Mouse (Mus musculus) megakaryocyte-erythroid progenitor cell, adult 5-6 weeks (primary cell): ENCODE data around the gene Snrnp40. TPM values are rescaled to one million over a fixed set of nuclear protein-coding genes. Genes with fewer than 3 reads are reported as not detected.

Experiments
- ATAC-seq: replicated peaks from 2 replicates; pipeline ENCODE4 v1.8.0; 2016; ENCODE audit warnings: mild to moderate bottlenecking, inconsistent platforms; ENCODE audit not compliant: severe bottlenecking, poor library complexity, low FRiP score, low TSS enrichment
- total RNA-seq, 2 experiments: library from RNA; stranded (forward) in 1 of 2; stranded (reverse) in 1 of 2; fragments of 200-1000, 215-1000 nt in 1 of 2; fragments of >200 nt in 1 of 2; fragmentation: Nextera tagmentation in 1 of 2; gene quantifications; 2 replicates each; pipeline ENCODE4 v1.2.3; 2014 to 2017

The Snrnp40 gene
- total RNA-seq (2014; fragmentation: Nextera tagmentation) (96.3 and 106 TPM in 2 replicates), total RNA-seq (2017) (83.7 and 96.3 TPM in 2 replicates)

DNA sequence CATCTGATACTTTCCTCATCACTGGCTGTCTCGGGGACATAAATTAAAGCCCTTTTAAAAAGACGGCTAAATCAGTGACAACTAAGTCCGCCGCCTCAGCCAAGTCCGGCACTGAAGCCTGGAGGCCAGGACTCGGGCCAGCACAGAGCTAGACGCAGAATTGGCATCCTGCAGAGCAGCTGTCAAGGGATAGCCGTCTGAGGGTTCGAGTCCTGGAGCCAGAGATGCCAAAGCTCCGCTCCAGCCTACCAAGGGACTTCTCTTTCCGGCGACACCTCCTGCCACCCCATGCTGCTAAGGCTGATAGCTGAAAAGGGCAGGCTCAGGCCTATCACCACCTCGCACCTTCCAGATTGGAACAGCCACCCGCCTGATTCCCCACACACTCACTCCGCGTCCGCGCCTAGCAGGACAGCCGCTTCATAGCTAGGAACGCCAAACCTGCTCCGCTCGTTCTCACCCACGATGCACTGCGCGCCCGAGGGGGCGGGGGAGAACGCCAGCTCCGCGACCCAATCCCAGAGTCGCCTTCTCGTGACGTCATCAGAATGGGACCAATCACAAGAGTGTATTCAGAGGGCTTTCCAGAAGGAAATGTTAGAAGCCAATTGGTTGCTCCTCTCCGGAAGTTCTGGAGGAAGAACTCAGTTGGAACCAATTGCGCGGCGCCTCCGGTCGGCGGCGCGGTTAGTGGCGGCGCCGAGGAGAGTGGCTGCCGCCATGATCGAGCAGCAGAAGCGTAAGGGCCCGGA is at the start of gene Snrnp40, which contains the start of gene Zcchc17:
Gene Snrnp40 (plus strand): TSS at position 647 of the 752 bp plus-strand sequence.
Gene Zcchc17 (minus strand): TSS at position 458 of the 752 bp plus-strand sequence.
- ATAC-seq = peak; percentile 97

DNA sequence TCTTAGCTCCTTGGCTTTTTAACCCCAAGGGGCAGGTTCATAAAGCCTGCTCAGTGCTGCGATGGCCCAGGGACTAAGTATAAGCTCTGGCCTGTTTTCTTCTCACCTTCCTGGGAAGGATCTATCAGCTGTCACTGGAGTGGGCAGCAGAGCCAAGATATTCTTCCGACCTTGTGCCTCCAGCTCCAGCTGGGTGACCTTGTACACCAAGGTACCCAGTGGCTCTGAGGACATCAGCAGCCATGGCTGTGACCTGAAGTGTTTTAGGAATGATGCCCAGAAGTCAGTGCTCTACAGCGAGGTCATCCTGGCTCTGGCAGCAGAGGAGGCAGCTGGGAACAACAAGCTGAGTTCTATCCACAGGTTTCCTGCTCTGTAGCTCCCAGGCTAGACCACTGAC is 47.4 kb upstream of the Snrnp40 start:
- no peak for ATAC-seq

DNA sequence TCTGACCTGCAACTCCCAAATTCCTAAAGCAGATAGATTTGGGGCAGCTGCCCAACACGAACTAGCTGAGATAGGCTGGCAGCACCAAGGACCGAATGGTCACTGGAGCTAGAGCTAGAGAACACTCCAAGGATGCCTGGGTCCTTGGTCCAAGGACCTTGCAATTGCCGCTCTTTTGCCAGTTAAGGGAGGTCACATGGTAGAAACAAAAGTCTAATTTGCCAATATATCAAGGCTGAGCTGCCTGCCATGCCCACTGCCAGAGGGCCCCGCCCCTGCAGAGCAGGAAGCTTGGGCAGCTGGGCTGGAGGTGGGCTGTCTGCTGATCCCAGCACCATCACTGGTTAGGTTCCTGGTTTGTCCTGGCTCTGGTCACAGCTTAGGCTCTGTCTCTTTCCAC is 46.4 kb upstream of the Snrnp40 start:
- no peak for ATAC-seq

DNA sequence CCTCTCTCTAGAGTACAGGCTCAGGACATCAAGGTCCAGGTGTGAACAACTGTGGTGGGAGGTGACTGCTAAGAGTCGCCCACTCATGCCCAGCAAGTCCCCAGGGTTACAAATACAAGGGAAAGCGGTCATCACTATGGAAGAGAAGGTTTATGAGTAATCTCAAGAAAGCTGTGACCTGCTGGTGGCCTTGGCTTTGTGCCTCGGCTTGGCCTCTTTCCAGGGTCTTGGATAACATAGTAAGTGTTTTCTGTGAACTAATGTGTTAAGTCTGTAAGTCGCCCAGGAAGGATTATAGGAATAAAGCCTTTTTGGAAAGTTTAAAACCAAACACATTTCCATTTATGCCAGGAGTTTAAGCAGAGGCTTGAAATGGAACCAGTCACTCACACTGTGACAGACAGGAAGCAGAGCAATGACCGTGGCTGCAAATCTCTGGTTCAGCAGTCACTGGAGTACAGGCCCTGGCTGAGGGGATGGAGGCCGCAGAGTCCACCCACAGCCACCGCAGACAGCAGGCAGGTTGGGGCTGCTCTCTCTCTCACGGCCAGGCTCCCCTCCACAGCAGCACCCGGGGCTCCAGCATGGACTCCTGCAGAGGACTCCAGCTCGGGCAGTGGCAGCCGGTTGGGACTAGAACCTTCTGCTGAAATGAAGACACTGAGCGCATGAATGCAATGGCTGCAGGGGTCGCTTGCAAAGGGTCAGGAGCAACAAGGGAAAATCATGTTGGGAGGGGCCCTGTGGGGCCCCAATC is 44.0 kb upstream of the Snrnp40 start:
- peak; percentile 12; the same call in 1 of the 2 replicates for ATAC-seq

DNA sequence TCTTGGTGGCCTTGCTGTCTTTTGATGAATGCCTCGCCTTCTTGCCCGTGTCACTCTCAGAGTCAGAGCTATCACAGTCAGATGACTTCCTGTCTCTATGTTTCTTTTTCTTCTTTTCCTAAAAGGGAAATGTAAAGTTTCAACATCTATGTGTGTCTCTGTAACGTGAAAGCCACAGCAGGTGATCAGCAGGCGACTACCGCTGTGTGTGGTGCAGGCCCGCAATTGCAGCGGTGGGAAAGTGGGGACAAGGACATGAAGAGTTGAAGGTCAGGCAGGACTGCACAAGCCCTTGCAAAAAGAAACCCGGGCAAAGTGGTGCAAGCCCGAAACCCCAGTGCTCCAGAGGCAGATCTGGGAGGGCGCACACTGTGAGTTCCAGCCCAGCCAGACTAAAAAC is 43.2 kb upstream of the Snrnp40 start:
- ATAC-seq = no peak

DNA sequence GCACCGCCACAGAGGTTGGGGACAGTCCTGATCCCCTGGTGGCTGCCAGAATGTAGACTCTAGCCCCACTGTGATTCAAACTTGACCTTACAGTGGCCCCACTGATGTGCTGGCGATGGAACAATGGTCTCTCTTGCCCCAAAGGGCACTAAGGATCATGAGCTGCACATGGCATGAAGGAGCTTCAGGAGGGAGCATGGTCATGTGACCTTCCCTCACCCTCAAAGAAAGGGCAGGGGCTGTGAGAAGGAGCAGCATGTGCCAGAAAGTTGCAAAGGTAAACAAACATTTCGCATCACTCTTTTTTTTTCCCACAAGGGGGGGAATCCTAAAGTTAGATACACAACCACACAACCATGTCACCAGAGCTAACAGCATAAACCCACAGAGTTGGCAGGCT is 41.8 kb upstream of the Snrnp40 start:
- ATAC-seq = no peak

DNA sequence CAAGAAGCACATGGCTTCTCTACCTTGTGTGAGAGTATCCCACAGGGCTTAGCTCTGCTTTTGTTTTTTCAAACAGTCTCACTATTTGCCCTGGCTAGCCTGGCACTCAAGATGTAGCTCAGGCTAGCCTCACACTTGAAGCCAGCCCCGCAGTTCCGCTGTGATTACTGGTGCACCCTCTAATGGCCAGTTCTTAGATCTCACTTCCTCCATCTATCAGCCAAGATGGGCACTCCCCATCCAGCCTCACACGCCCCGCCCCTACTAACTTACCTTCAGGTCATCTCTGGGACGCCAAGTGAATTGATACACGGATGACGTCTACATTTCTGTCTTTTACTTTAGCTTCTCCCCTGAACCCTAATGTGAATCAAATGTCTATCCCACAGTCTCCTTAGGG is 40.4 kb upstream of the Snrnp40 start:
- no peak for ATAC-seq

DNA sequence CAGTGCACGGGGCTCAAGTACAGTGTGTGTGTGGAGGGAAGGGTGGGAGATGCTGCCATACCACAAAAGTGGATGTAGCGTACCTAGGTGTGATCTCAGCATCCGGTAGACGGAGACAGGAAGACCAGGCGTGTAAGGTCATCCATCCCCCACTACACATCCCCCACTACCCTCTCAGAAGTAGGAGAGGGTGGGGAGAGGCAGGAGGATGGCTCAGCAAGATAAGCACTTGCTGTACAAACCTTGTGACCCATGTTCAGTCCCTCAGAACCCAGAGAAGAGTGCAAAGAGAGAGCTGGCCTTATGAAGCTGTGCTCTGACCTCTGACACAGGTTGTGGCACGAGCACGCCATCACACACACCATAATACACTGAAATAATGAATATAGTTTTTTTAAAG is 38.3 kb upstream of the Snrnp40 start:
- ATAC-seq = no peak

DNA sequence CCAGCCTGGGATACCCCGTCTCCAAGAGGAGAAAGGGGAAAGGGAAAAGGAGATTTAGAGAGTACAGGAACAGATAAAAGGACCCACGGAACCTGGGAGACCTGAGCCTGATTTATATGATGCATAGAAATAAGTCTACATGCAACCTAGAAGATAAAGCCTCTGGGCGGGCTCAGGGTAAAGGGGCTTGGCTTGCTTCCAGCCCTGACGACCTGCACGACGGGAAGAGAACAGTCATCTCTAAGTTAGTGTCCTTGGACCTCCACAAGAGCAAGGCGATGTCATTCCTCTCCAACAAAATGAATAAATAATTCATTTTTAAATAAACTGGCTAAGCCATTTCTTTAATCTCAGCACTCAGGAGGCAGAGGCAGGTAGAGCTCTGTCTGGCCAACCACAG is 37.4 kb upstream of the Snrnp40 start:
- no peak for ATAC-seq

DNA sequence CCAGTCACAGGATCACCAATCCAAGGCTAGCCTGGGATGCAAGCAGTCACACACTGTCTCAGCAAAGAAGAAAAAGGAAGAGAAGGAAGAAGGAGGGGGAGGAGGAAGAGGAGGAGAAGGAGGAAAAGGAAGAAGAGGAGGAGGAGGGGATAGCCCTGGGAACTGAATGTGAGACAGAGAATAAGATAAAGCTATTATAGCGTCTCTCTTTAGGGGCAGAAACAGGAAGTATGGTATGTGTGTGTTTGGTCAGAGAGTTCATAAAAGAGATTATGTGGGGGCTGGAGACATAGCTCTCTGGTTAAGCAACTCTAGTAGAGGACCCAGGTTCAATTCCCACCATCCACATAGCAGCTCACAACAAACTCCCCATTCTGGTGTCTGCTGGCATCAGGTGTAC is 36.8 kb upstream of the Snrnp40 start:
- ATAC-seq = no peak

DNA sequence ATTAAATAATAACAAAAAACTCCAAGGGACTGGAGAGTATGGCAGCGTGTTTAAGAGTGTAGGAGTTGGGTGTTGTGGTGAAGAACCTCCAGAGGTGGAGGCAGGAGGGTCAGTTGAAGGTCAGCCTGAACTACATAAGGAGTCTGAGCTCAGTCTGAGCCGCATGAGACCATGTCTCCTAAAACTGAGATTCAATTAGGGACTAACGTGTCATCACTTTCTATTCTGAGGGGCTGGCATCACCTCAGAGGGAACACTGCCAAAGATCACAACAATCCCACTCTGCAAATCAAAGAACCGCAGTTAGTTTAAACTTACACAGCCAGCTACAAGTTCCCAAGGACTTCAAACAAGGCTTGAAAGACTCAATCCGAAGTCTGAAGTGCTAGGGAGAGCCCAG is 36.3 kb upstream of the Snrnp40 start:
- no peak for ATAC-seq

DNA sequence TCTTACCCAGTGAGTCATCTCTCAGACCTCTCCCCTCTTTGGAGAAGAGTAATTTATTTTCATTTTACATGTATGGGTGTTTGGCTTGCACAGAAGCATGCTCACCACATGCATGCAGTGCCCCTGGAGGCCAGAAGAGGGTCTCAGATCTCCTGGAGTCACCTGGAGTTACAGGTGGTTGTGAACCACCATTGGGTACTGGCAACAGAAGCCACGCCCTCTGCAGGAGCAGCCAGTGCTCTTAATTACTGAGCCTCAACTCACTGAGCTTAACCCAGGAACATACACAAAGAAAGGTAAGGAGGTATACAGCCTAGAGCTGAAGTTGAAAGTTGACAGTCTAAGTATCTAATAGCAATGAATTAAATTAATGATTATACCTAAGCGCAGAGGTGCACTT is 34.5 kb upstream of the Snrnp40 start:
- ATAC-seq = 0 out of 2 replicates have a peak, but pooled peaks have one; percentile 26

DNA sequence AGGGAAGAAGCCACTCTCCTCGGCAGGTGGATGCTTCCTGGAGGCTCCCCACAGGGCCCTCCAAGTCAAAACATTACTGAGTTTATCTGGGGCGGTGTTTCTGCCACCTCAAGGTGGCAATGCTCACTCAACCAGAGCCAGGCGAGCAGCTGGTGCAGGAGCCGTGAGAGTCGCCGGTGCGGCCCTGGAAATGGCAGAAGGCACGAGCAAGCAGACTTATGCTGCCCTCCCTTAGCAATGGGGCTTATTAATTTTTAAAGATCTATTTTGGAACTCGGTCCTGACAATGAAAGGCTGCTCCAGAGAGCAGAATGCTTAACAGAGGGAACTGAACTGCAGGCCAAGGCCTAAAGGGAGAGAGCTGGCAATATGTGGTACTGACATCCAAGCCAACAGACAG is 32.6 kb upstream of the Snrnp40 start:
- no peak for ATAC-seq

DNA sequence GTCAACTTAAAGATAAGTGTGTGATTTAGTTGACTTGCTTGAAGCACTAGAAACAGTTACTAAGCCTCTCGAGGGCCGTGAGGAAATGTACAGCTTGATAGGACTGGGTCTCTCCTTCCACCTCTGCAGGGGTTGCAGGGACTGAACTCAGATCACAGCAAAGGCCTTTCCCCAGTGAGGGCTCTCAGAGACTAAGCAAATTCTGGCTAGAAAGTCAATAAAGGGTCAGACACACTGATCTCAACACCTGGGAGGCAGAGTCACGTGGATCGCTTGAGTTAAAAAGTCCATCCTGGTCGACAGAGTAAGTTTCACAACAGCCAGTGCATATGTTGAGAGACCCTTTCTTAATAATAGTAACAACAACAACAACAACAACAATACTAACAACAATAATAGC is 24.1 kb upstream of the Snrnp40 start:
- no peak for ATAC-seq

DNA sequence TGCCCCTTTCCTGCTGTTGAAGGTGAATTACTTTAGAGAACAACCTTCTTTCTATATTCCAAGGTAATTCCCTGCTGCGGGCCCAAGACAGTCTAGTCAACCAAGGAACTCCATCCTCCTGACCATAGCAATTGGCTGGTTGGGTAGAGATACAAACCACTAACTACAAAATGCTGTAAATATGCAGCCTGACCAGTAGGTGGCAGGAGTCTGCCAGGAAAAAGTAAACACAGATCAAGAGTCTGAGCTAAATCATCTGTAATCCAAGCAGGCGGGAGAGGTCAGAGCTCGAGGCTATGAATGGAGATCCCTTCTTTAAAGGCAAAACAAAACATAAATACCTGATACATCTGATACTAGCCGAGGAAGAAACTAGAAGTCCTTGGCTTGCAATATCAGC is 18.2 kb upstream of the Snrnp40 start:
- peak; percentile 87 for ATAC-seq

DNA sequence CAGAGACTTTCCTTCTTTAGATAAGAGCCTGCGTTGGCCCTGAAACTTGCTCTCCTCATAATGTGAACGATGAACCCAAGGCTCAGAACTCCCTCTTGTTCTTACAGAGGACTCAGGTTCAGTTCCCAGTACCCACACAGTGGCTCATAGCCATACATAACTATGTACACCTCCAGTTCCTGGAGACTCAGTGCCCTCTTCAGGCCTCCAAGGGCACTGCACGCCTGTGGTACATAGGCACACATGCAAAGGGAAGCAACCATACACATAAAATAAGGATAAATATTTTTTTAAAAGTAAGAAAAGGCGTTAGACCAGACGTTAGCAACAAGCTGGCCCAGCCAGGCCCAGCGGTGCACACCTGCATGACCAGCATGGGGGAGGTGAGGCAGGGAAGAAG is 10.3 kb upstream of the Snrnp40 start:
- no peak for ATAC-seq

DNA sequence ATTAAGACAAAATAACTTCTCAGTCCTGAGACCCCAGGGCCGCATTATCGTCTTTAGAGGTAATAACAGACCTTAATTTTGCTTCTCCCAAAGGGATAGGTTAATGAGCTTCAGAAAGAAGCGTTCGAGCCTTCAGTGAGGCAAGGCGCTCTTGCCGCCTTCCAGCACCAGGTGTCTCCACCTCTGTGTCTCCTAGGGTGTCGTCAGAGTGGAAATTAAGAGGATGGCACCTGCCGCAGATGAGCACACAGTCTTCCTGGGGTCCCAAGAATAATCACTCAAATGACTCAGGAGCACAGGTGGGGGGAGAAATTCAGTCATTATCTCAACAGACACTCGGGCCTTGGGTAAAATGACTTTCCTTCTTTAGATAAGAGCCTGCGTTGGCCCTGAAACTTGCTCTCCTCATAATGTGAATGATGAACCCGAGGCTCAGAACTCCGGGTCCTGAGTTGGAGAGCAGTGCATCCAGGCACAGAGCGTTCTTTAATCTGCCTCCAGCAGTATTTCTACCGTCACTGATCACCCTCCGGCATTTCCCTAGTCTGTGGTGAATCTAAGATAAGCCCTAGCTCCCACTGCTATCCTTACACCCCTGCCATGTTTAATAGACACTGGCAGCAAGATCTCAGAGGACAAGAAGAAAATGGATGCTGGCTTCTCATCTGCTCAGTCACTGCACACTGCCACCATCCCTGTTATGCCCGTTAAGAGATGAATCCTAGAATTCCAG is 9.1 kb upstream of the Snrnp40 start:
- ATAC-seq = peak; percentile 67

DNA sequence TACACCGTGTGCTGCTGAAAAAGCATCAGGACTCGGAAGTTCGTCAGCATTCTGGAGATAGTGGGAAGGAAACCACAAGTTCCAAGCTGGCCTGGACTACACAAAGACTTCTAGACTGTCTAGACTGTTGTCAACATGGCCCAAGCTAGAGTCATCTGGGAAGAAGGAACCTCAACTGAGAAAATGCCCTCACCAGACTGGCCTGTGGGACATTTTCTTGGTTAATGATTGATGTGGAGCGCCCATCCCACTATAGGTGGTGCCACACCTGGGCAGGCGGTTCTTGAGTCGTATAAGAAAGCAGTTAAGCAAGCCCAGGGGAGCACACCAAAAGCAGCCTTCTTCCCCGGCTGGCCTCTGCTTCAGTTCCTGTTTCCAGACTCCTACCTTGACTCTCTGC is 7.3 kb upstream of the Snrnp40 start:
- no peak for ATAC-seq

DNA sequence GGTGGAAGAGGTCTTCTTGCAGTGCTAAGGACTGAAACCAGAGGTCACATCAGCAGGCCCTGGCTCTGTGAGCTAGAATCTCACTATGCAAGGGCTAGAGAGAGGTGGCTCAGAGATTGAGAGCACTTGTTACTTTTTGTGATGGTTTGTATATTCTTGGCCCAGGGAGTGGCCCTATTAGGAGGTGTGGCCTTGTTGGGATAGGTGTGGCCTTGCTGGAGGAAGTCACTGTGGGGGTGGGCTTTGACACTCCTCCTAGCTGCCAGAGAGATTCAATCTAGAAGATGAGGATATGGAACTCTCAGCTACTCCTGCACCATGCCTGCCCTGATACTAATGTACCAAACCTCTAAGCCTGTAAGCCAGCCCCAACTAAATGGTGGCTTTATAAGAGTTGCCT is 2.0 kb upstream of the Snrnp40 start:
- no peak for ATAC-seq

DNA sequence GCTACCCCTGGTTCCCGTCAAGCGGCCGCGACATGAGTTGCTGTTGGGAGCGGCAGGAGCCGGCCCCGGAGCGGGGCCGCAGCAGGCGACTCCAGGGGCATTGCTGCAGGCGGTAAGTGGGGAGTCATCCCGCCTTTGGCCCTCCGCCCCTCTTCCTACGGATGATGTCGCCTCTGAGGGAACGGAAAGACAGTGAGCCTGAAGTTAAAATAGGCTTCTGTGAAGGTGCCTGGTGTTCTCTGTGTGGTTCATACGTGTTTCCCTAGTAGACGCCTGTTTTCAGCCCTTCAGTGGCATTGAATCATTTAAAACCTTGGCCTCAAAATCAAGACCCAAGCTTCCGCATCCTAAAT is 282 bp downstream of the Snrnp40 start:
- ATAC-seq = no peak
